Mouse (Mus musculus): Measurements from ENCODE around the gene Trim2.

GRCm38 (mm10) chr3:84292238-84292637 is 14.4 kb downstream of the Trim2 start:
- no peak for TF ChIP-seq CTCF (IDR thresholded peaks at IDR 0.05; ENCODE audit: control insufficient read depth, insufficient read depth, low read length)
- TF ChIP-seq POLR2A (IDR thresholded peaks at IDR 0.05; ENCODE audit: borderline replicate concordance, control insufficient read depth, low read depth, low read length), result no peak

Measured in bone marrow, adult 2 months (tissue).